Mouse (Mus musculus): Measurements from ENCODE around the gene Dnmt3a. TPM values are rescaled to one million over a fixed set of nuclear protein-coding genes. Genes with fewer than 3 reads are reported as not detected.

Gene Dnmt3a
- 10 to 100 TPM; 16.8 to 25.5 (median 23.8) TPM for polyA plus RNA-seq (2017; shearing (Covaris generic))

DNA sequence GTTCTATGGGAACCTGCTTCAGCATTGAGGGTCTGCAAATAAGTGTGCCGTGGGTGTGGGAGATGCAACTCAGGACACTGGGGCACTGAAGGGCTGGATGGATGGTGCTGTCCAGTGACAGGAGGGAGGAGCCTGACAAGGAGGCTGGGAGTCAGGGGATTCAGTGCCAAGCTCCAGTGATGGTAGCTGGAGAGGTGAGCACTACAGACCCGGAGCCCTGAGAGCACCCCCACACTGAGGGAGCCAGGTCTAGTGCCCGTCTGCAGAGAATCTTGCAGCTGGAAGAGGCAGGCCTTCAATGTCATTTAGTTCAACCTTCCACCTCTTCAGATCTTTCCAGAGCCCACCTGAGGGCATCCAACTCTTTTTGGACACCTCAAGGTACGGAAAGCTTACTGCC lies at the start of gene Dnmt3a:
Dnmt3a (plus strand) TSS at position 156 of the 400 bp plus-strand sequence.
- peak; percentile 5 for ATAC-seq

DNA sequence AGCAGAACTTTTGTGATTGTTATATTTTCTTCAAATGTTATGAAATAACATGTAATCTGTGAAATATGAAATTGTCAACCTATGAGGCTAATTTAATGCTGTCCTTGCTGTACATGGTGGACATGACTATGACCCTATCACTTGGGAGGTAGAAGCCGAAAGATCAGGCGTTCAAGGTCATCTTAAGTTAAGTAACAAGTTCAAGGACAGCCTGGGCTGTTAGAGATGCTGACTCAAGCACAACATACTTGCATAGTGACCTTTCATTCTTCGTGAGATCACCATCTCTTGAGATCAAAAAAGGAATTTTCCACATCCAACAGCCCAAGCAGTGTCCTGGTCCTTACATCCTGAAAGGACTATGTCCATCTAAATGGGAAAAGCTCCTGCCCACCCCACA lies 49.6 kb upstream of the Dnmt3a start:
- ATAC-seq, result no peak

DNA sequence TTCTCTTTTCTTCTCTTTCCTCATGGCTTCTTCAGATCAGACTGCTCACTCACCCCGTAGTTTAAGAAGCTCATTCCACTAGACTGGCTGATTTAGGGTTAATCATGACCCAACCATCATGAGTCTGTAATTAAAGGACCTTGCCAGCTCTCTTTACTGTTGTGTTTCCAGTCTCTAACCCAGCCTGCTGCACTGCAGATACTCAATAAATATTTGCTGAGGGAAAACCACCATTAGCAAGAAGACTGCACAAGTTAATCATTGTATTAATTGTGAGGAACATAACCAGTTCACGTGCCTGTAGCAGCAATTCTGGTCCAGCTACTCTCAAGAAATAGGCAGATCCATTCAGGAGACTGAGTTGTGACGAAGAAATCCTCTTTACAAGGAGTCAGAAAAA lies 47.7 kb upstream of the Dnmt3a start:
- ATAC-seq, result no peak

DNA sequence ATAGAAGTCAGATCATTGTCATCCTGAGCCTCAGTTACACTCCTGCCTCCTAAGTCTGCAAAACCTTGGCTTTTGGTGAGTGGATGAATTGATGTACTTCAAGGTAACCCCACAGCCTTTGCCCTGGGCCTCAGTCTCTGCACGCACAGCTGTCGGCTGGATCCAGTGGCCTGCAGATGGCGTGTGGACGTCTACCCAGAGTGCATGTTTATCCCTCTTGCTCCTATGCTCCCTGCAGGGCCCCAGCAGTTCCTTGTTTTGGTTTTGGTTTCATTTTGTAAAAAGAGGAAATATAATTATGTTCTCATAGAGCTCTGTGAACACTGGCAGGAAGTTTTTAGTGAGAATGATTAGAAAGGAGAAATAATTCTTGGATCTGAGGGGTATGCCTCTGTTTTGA lies 46.4 kb upstream of the Dnmt3a start:
- peak; percentile 39 for ATAC-seq

DNA sequence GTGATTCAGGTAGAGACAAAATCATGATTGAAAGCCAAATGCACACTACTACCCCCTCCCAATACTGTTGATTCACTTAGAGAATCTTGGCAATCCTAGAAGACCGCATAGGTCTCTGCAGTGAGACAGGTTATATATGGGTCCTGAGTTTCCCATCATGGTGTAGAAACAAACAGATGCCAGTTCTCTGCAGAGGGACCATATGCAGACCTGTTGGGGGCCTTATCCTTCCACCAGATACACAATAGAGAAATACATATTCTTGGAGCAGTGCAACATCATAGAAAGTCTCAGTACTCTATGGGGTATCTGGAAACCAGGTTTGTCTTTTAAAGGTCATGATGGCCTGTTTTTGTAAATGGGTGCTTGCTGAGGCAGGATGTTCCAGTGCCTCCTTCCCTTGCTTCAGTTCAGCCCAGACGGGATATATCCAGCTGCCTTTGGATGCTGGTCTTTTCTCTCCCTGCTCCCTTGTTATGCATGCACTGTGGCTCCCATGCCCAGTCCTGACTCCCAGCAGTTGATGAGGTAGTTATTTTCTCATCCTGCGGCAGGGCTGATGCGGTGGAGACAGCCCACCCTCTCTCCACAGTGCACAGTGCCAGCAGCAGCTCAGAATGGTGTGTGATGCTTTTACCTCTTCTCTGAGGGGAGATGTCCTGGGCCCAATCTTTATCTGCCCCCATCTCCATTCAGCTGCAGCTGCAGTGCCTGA lies 44.8 kb upstream of the Dnmt3a start:
- no peak for ATAC-seq

DNA sequence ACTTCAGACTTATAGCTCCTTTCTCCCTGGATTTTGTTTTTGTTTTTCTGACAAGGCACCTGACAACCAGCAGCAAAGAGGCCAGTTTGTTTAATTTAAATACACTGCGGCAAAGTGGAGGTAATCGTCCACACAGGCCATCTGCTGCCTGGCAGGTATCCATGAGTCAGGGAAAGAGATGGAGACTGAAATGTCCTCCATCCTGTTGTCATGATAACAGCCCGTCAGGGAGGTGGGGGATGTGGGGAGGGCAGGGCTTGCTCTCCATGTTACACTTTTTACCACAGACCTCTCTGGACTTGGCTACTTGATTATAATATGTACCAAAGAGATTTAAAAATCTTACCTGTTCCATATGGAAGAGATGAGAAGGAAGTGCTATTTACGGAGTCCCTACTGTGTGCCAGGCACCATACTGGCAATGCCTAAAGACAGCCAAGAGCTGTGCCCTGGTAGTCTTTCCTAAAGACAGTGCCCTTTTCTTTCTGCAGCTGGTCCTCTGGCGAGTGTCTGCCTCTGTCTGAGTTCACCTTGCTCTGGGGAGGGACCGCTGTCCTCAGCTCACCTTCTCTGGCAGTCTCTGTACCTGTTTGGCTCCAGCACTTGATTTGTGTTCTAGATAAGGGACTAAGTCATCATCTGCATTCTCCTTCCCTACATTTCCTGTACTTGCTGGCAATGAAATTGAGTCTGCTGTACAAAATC lies 44.1 kb upstream of the Dnmt3a start:
- ATAC-seq, result no peak

DNA sequence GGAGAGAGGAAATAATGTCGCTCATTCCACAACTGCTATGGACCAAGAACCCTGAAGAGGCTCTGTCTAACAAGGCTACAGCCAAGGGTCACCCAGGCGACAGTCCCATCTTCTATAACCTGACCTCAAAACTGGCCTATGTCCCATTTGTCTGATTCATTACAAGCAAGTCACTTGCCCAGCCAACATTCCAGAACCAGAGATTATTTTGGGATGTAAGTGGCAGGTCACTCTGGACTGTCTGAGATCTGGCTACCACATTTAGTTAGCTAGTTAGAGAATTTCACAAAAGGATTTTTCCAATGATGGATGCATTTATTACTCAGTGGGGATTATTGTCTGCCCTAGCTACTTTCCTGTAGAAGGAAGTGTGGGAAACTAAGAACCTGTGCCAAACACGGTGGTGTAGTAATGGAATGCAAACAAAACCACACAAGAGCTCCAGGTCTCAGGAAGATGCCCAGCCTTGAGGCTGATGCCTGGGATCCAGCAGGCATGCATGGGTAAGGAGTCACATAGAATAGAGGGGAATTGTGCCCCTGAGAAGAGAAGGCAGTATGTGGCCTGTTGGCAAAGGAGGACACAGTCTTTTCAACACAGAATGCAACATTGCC lies 41.5 kb upstream of the Dnmt3a start:
- ATAC-seq, result no peak

DNA sequence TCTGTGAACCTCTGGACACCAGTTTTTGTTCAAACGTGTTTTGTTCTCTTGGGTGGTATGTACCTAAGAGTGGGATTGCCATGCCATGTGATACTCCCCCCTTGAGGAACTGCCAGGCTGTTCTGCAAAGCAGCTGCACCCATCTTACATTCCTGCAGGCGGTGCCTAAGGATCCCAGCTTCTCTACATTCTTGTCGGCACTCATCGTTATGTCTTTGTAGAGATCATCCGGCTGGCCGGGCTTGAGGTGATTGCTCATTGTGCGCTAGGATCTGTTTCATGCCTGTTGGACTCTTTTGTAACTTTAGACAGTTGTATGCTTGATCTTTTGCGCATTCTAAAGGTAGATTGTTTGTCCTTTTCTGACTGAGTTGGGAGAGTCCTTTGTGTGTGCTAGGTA lies 38.4 kb upstream of the Dnmt3a start:
- ATAC-seq, result no peak

DNA sequence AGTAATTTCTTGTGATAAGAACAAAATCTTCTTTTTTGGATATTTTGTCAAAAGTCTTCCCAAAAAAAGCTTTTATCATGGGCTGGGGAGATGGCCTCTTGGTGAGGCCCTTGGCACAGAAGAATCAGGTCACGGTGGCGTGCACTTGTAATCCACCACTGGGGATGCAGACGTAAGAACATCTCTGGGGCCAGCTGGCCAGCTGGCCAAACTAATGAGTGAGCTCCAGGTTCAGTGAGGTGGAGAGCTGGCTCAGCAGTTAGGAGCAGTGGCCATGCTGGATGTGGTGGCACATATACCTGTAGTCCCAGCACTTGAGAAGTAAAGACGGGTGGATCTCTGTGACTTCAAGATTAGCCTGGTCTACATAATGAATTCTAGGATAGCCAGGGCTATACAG lies 37.4 kb upstream of the Dnmt3a start:
- ATAC-seq, result no peak

DNA sequence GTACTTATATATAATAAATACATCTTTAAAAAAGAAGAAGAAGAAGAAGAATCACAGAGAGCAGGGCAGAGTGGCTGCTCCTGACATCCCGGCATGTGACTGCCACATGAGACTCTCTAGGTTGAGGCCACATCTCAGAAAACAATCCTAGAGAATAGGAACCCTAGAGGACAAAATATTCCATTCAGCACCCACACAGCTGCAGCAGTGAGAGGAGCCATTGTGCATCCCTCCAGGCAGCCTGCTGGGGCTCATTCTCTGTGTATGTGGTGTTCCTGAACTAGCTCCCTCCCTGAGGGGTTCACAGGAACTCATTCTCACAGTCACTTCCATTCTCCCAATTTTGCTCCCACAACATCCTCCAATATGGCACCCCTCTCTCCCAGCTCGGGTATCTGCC lies 35.3 kb upstream of the Dnmt3a start:
- no peak for ATAC-seq

DNA sequence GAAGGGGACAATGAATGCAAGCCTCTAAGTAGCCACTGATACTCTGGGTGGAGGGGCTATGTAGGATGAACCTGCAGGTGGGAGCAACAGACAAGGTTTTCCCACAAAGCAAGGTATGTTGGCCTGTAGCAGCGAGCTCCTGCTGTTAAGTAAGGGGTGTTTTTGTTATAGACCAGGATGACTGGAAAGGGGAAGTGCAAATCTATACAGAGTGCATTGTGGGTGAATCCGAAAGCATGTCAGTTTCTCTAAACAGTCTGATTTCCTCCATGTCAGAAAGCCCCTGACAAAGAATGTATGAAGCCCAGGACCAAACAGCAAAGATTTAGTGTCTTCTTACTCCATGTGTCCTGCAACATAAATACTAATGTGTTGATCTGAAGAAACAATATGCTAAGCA lies 34.7 kb upstream of the Dnmt3a start:
- ATAC-seq, result no peak

DNA sequence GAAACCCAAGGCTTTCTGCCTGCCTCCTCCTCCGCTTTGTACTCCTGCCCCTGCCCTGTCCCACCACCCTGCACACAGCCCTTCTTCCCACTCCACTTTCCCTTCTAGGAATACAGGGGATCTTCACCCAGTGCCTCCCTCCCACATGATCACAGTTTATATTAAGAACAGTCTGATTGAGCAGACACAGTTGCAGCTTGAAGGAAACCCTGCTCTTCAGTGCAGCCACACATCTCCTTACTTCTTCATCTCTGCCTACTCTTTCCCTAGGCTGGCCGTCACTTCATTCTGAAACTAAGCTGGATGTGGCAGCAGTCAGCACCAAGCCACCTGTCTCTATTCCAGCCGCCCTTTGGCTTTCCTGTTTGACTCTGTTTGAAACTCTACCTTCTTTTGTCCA lies 32.2 kb upstream of the Dnmt3a start:
- no peak for ATAC-seq

DNA sequence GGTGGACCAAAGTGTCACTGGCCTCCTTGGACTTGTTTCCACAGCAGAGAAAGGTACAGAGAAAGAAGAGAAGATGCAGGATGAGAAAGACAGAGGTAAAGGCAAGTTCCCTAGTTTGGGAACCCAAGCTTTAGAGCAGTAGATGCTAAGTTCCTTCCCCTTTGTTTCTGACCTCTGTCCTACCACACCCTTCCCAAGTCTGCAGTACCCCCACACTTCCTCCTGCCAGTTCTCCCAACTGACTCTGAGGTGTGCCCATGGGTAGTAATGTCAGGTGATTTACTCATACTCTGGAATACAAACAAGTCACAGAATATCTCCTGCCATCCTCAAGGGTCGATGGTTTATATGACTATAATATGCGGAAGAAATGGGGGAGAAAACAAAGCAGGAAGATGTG lies 29.8 kb upstream of the Dnmt3a start:
- ATAC-seq, result no peak

DNA sequence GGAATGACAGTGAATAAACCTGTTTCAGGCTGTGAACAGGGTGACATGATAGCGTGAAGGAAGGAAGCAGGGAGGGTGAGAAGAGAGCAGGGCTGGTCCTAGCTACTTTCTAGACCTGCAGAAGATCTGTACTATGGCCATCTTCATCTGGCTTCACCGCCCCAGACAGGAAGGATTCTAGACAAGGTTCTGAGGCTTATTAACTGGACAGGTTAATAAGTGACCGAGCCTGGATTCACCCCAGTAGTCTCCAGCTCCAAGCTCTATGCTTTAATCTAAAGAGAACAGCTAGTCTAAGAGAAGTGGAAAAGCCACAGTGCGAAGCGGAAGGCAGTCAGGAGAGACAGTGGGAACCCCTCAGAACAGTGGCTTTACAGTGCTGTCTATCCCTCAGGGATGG lies 28.1 kb upstream of the Dnmt3a start:
- ATAC-seq, result no peak

DNA sequence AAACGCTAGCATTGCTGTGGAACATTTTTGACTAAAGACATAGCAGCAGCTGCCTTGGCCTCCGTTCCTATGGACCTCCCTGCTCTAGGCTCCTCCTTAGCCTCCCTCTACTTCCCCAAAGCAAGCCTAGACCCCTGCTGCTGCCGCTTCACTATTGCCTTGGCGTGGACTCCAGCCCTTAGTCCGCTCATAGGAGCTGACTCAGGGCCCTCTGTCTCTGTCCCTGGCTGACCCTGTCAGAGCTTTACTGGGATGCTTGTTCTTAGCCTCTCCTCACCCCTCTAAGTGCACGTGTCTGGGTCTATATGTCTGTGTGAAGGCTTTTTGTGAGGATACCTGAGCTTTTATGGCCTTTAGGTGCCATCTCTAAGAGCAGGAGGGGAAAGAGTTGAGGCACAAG lies 27.5 kb upstream of the Dnmt3a start:
- ATAC-seq, result no peak

DNA sequence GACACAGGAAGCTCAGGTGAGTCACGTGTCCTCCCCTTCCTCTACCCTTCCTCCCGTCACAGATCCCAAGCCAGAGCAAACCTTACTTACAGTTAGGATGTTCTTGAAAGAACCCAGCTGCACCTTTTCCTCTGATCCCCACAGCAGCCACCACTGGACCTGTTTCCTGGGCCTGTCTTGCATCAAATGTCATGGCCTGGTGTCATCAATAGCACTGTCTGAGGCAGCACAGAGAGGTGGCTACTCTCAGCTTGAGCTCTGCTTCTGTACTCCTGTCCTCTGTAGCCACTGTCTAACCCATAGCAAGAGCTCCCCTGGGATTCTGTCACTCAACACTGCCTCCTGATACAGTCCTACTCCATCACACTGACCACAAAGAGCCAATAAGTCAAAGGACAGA lies 26.2 kb upstream of the Dnmt3a start:
- no peak for ATAC-seq

DNA sequence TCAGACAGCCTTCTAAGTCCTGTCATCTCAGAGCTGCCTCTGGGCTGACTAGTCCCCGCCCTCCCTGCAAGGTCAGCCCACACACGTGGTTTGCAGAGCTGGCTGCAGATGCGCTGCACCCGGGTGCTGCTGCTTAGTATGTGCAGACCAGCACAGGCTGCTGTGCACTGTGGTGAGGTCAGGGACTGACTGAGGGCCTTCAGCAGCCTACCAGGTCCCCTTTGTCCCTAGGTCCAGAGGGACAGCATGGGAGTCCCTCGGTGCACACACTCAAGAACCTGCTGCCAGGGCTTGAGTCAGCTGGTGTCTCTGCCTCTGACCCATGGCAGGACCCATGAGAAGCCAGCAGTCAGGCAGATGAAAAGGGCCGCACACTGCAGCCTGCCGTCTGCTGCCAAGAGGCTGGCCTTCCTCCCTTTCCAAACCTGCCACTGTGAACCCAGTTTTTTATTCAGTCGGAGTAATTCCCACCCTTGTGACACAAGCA lies 25.4 kb upstream of the Dnmt3a start:
- ATAC-seq, result peak; percentile 50

DNA sequence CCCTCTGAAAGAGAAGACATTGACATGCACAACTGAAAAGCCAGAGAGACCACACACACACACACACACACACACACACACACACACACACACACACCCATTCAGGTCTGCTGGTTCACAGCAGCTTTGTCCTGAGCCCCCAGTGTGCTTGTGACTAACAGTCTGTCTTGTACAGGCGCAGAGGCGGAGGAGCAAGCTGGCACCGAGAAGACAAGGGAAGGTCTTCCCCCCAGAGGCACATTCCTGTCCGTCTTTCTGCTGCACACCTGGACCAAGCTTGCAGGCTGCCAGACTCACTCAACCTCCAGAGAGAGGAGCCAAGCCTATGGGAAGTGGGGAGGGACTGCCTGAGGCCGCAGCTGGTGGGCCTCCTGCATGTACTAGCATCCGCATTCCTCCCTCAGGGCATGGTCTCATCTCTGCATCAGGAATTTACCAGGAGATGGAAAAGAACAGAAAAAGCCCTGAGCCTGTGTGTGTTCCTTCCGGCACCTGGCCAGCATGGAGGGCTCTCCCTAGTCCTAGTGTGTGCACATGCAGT lies 24.8 kb upstream of the Dnmt3a start:
- no peak for ATAC-seq

DNA sequence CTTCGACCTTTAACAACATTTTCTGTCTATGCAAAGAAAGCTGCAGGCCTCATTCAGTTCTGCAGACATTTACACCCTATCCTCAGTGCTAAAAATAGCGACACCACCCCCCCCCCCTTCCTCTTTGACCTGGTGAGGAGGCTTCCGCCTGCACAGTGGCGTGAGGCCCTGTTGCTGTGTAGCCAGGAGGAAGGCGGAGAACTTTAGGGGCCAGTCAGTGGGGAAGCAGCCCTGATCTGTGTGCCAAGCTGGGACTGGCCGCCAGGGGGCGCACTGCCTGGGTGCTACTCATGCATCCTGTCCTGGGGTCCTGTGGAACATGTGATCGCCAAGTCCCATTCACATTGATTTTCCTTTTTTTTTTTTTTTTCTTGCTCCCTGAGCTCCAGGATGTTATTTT lies 24.3 kb upstream of the Dnmt3a start:
- ATAC-seq, result peak; percentile 93

DNA sequence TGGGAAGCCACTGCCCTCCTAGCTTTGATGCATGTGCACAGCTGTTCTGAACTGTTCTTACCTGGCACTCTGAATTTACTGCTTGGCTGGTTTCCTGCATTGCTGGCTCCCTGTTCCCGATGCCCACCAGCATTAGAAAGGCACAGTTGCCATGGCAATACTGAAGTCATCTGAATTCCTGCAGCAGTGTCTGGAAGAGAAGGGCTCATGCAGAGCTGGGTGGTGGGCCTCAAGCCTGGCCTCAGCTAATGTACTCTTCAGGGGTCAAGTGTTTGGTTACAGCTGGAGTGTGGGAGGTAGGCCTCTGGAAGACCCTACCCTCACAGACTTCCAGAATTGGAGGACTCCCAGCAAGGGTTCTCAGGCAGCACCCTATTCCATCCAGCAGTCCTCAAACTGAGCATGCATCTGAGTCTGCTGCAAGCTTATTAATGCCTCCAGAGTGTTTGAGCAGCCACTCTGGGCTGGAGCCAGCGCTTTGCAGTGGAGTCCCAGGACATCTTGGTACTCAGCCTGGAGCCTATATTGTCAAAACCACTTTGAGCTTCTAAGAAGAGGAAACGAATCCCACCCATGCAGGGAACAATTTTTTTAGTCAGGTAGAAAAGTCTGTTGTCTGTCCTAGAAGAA lies 22.5 kb upstream of the Dnmt3a start:
- ATAC-seq, result no peak

DNA sequence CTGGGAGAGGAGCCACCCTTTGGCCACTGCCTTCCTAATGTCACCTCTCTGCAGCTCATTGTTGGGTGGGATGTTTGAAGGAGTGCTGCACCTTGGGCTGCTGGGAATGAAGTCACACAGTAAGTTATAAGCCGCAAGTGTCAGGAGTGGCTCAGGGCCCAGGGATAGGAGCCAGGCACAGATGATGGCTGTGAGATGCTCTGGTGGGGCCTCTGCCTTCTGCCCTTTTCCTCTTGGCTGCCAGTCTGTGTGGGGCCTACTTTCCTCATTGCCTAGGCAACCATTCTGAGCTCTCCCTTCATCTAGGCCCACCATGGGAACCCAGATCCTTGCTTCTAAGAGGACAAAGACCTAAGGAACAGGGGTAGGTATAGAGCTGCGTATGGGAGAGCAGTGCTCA lies 21.5 kb upstream of the Dnmt3a start:
- ATAC-seq, result no peak

DNA sequence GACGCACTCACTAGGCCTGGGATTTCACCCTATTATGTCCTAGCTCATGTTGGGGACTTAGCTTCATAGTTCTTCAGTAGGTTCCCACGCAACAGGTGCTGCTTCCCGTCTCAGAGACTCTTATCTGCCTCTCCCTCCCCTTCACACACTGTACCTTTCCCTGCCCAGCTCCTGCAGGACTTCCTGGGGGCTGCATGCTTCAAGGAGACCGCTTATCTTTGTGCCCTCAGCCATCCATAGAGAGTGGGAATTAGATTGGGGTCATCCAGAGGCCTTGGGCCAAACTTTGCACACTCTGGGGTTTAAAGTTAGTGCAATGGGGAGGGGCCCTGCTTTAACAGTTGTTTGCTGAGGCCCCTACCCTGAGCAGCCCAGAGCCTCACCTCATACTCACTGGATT lies 21.1 kb upstream of the Dnmt3a start:
- ATAC-seq, result no peak

DNA sequence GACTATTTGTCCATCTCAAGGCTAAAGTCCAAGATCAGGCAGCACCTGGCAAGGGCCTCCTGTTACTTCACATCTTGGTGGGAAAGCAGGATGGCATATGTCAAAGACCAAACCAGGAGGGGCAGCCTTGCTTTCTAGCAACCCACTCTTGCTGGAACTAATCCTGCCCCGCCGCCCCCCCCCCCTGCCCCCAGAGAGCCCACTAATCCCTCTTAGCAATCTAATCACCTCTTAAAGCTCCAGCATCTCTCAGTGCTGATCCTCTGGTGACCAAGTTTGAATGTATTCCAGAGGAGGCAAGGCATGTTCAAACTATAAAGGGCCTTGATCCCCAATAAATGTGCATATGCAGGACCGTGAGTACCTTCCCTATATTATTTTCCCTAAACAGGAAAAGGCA lies 18.8 kb upstream of the Dnmt3a start:
- no peak for ATAC-seq
